Mouse (Mus musculus): ENCODE data around the gene Oas2. TPM values are rescaled to one million over a fixed set of nuclear protein-coding genes. Genes with fewer than 3 reads are reported as not detected.
"Not testable (repeated sequence)": the region's sequence is repeated elsewhere in the genome, so short reads cannot be mapped to it uniquely, and the experiment has no call there.

Oas2 gene
- total RNA-seq (2021): under 1 TPM in 1 of 2 experiments, not detected in 1; 0.14 TPM
- long read RNA-seq, experiment 1: 0 reads
- long read RNA-seq, experiment 2: 0 reads

DNA sequence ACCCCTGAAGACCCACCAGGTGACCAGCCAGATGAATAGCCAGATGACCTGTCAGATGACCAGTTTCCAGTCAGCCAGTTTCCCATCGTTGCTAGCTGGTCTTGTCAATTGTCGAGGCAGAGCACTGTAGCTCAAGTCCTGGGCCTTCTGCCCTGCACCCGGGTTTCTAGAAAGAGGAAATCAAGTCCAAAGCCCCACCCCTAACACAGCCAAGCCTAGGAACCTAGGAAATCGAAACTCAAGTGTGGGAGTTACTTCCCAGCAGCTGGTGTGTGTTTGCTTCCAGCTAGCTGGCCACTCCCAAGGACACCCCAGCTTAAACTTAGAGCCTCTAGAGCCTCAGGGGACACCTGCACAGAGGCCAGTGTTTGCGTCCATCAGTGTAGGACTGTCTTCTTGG, at the start of gene Oas2:
Gene Oas2, minus strand, starts transcription at position 166 of the 400 bp plus-strand sequence.
- Histone ChIP-seq H3K27ac (no peak within 1 kb of the TSS), H3K4me3 (no peak within 1 kb of the TSS)
- no peak for DNase-seq (ENCODE audit: extremely low spot score in 1 of 2, low spot score in 2 of 2)
- intact Hi-C loops (cut with DNase I): loop anchor here (5.0 to 10.0 kb wide), 2 partner anchors 72 to 245 kb away; partner anchors contain the start of gene Plbd2
- no peak for TF ChIP-seq CTCF (IDR thresholded peaks at IDR 0.05)

DNA sequence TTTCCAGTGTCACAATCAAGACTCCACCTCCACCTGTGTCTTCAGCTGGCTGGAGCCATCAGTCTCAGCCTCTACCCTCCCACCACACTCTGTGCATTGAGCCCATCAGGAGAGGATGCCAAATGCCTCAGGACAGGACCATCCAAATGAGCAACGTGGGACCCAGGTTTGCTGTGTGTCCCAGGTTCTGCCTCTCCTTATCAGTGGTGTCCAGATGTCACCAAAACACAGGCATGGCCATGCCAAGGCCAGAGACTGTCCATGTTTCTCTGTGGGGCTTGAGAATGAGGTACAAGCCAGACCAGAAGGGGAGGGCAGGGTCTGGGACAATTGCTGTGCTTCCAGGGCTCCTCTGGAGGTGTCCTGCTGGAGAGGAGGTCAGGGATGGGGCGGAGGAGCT, 49.3 kb upstream of the Oas2 start:
- intact Hi-C loops (cut with DNase I): not testable (repeated sequence)

DNA sequence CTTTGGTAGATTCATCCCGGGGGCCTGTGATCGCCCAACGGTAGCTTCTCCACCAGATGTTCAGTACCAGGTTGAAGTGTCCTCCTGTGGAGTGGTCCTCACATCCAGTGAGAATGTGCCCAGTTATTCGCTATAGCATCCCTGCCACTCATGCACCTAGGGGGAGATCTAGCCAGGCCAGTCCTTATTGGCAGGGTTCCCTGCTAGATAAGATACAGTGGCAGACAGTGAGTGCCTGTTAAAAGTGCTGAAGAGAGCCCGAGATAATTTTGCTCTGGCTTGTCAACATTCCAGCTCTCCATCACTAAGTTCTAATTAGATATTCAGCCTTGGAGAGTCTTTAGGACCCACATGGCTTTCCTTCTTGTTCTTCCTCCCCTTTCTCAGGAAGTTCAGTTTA, 48.5 kb upstream of the Oas2 start:
- H3K4me3 ChIP-seq; H3K27ac ChIP-seq; intact Hi-C loops (cut with DNase I); DNase-seq (ENCODE audit: extremely low spot score in 1 of 2, low spot score in 2 of 2): not testable (repeated sequence)

More for the DNA sequence above, 49.3 kb upstream of the Oas2 start:
- not testable (repeated sequence) for H3K27ac ChIP-seq; DNase-seq (ENCODE audit: extremely low spot score in 1 of 2, low spot score in 2 of 2); H3K4me3 ChIP-seq

- DNase-seq (ENCODE audit: extremely low spot score in 1 of 2, low spot score in 2 of 2); intact Hi-C loops (cut with DNase I); H3K4me3 ChIP-seq; H3K27ac ChIP-seq: not testable (repeated sequence)
Observed at GRCm38 (mm10) chr5:120795480-120796034, 45.9 kb upstream of the Oas2 start, which contains the start of gene Oas1e. Oas1e (minus strand) TSS chr5:120795530.

GRCm38 (mm10) chr5:120793043-120793442, 43.4 kb upstream of the Oas2 start:
- H3K4me3 ChIP-seq: no peak overlapping the region
- DNase-seq (ENCODE audit: extremely low spot score in 1 of 2, low spot score in 2 of 2): peak; percentile 33 to 43
- TF ChIP-seq CTCF (IDR thresholded peaks at IDR 0.05): peak; percentile 82
- H3K27ac ChIP-seq: no peak overlapping the region
- intact Hi-C loops (cut with DNase I): no loop called here

DNA sequence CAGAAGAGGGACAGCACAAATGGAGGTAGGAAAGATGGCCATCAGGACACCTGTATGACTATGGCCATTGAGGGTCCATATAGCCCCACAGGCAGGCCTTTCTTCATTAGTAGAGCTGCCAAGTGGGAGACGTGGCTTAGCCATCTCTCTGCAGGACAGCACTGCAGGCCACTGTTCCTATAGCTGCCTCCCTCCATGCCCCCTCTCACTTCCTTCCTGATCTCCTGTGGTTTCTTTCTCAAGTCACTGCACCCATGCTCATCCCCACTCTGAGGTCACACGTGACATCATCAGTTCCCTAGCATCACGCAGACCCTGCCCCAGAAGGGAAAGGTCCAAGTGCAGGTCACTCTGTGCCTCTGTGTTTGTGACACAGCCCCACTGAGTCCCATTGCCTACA, 37.4 kb upstream of the Oas2 start:
- TF ChIP-seq CTCF (IDR thresholded peaks at IDR 0.05): no peak
- intact Hi-C loops (cut with DNase I): no loop called here
- Histone ChIP-seq H3K4me3 (no peak overlapping the region), H3K27ac (no peak overlapping the region)
- DNase-seq (ENCODE audit: extremely low spot score in 1 of 2, low spot score in 2 of 2): no peak

GRCm38 (mm10) chr5:120782446-120782845, 32.8 kb upstream of the Oas2 start:
- H3K27ac ChIP-seq: no peak overlapping the region
- no peak for DNase-seq (ENCODE audit: extremely low spot score in 1 of 2, low spot score in 2 of 2)
- H3K4me3 ChIP-seq: no peak overlapping the region
- intact Hi-C loops (cut with DNase I): no loop called here
- TF ChIP-seq CTCF (IDR thresholded peaks at IDR 0.05): no peak

DNA sequence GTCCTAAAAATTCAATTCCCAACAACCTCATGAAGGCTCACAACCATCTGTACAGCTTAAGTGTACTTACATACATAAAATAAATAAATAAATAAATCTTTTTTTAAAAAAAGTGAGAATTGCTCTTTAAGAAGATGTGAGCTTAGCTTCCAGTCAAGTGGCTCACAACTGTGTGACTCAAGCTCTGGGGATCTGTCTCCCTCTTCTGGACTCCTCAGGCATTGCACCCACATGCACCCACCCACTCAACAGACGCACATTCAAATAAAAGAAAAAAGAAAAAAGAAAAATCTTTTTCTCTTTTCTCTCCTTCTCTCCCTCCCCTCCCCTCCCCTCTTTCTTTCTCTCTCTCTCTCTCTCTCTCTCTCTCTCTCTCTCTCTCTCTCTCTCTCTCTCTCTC, 32.0 kb upstream of the Oas2 start:
- intact Hi-C loops (cut with DNase I): no loop called here
- peak; percentile 30 for TF ChIP-seq CTCF (IDR thresholded peaks at IDR 0.05)
- Histone ChIP-seq H3K4me3 (no peak overlapping the region), H3K27ac (no peak overlapping the region)
- no peak for DNase-seq (ENCODE audit: extremely low spot score in 1 of 2, low spot score in 2 of 2)

DNA sequence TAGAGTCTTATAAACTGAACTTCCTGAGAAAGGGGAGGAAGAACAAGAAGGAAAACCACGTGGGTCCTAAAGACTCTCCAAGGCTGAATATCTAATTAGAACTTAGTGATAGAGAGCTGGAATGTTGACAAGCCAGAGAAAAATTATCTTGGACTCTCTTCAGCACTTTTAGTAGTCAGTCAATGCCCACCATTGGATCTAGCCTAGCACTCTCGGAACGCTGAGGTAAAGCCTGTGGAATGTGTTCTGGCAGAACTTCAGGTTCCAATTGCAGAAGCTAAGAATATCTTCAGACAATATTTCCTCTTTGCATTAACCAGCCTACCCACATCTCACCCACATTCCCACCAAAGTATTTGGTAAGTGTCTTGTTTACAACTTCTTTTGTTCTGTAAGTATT, 30.3 kb upstream of the Oas2 start:
- DNase-seq (ENCODE audit: extremely low spot score in 1 of 2, low spot score in 2 of 2): no peak
- Histone ChIP-seq H3K27ac (no peak overlapping the region), H3K4me3 (no peak overlapping the region)
- no peak for TF ChIP-seq CTCF (IDR thresholded peaks at IDR 0.05)
- intact Hi-C loops (cut with DNase I): no loop called here

- no peak for DNase-seq (ENCODE audit: extremely low spot score in 1 of 2, low spot score in 2 of 2)
- no peak for TF ChIP-seq CTCF (IDR thresholded peaks at IDR 0.05)
- no peak overlapping the region for H3K27ac ChIP-seq
- H3K4me3 ChIP-seq: no peak overlapping the region
- intact Hi-C loops (cut with DNase I): no loop called here
Observed at GRCm38 (mm10) chr5:120778941-120779340, 29.3 kb upstream of the Oas2 start.

DNA sequence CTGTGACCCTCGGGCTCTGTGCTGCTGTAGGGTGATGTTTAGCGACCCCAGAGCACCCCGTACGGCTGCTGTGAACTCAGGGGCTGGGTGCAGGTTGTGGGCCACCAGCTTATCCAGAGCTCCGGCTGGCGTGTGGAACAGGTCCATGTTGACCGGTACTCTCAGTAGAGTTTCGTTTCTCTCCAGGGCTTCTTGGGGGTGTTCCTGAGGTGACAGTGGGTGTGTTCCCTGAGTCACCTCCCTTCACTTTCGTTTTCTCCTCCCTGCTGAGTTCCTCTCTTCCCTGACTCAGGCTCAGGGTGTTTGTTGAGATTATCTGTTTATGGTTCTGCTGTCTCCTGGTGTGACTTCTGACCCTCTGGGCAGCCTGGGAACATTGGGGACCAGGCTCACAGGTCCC, 27.8 kb upstream of the Oas2 start, which contains the start of gene Oas3:
Gene Oas3, minus strand, starts transcription at position 184 of the 400 bp plus-strand sequence.
- DNase-seq (ENCODE audit: extremely low spot score in 1 of 2, low spot score in 2 of 2): no peak
- H3K4me3 ChIP-seq: no peak within 1 kb of the TSS
- intact Hi-C loops (cut with DNase I): no loop called here
- TF ChIP-seq CTCF (IDR thresholded peaks at IDR 0.05): no peak
- no peak within 1 kb of the TSS for H3K27ac ChIP-seq

- no peak overlapping the region for H3K27ac ChIP-seq
- intact Hi-C loops (cut with DNase I): no loop called here
- H3K4me3 ChIP-seq: no peak overlapping the region
- no peak for TF ChIP-seq CTCF (IDR thresholded peaks at IDR 0.05)
- DNase-seq (ENCODE audit: extremely low spot score in 1 of 2, low spot score in 2 of 2): no peak
Observed at GRCm38 (mm10) chr5:120776801-120777200, 27.1 kb upstream of the Oas2 start.

GRCm38 (mm10) chr5:120775287-120775985, 25.8 kb upstream of the Oas2 start:
- Histone ChIP-seq H3K4me3 (no peak overlapping the region), H3K27ac (no peak overlapping the region)
- DNase-seq (ENCODE audit: extremely low spot score in 1 of 2, low spot score in 2 of 2): no peak
- TF ChIP-seq CTCF (IDR thresholded peaks at IDR 0.05): no peak
- intact Hi-C loops (cut with DNase I): no loop called here

All from left cerebral cortex, adult 2 months (tissue).